Mouse (Mus musculus) macrophage (primary cell): ENCODE data around the gene Ubtf. TPM values are rescaled to one million over a fixed set of nuclear protein-coding genes. Genes with fewer than 3 reads are reported as not detected.
A peak's percentile ranks its signal among the peaks of the same experiment; 100 is the strongest.
"Not testable (repeated sequence)": the region's sequence is repeated elsewhere in the genome, so short reads cannot be mapped to it uniquely, and the experiment has no call there.

Experiments
- H3K27ac ChIP-seq: fragments of 350-480 bp; formaldehyde crosslinking; 2 replicates; pipeline ENCODE4 v1.9.0; 2021
- H3K36me3 ChIP-seq: fragments of 350-480 bp; formaldehyde crosslinking; 2 replicates; pipeline ENCODE4 v1.9.0; 2021; ENCODE audit errors: inconsistent target
- H3K4me3 ChIP-seq: fragments of 350-480 bp; formaldehyde crosslinking; 2 replicates; pipeline ENCODE4 v1.9.0; 2021; ENCODE audit errors: inconsistent target
- H3K79me2 ChIP-seq: fragments of 350-480 bp; formaldehyde crosslinking; 2 replicates; pipeline ENCODE4 v1.9.0; 2021; ENCODE audit errors: inconsistent target
- WGBS: methylation state at CpG from one replicate; pipeline ENCODE4 v1.1.7; 2026; ENCODE audit warnings: inconsistent platforms; ENCODE audit not compliant: missing documents; 5-methylcytosine and 5-hydroxymethylcytosine counted together
- polyA plus RNA-seq: library from polyadenylated mRNA; stranded (reverse); fragments of 250-400 nt; gene quantifications from 3 replicates; pipeline ENCODE4 v1.2.4, GENCODE M21; 2018; ENCODE audit warnings: inconsistent platforms

The Ubtf gene
- polyA plus RNA-seq, 1 experiment from 2014 or later: 66.0 TPM

DNA sequence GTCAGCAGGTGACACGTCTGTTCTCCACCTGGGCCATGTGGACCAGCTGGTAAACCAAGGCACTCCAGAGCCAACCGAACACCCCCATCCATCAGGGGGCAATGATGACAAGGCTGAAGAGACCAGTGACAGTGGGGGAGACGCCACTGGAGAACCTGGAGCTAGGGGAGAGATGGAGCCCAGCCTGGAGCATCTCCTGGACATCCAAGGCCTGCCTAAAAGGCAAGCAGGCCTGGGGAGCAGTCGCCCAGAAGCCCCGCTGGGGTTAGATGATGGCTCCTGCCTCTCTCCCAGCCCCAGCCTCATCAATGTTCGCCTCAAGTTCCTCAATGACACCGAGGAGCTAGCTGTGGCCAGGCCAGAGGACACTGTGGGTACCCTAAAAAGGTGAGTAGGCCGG, 32.1 kb downstream of the Ubtf start:
- H3K27ac ChIP-seq: no peak overlapping the region
- peaks cover 23% of the 10 kb centered on the region for H3K79me2 ChIP-seq
- peaks cover 30% of the 10 kb centered on the region for H3K36me3 ChIP-seq
- no peak overlapping the region for H3K4me3 ChIP-seq
- WGBS: 91% methylated on average over 8 of the region's 8 CpGs

- H3K4me3 ChIP-seq: peak overlapping the region; percentile 98
- peaks cover 23% of the 10 kb centered on the region for H3K79me2 ChIP-seq
- peak overlapping the region; percentile 80 for H3K27ac ChIP-seq
- peaks cover 11% of the 10 kb centered on the region for H3K36me3 ChIP-seq
- WGBS: 2% methylated on average over 29 of the region's 31 CpGs
Measured at GRCm38 (mm10) chr11:102285095-102285834, 34.3 kb downstream of the Ubtf start.

DNA sequence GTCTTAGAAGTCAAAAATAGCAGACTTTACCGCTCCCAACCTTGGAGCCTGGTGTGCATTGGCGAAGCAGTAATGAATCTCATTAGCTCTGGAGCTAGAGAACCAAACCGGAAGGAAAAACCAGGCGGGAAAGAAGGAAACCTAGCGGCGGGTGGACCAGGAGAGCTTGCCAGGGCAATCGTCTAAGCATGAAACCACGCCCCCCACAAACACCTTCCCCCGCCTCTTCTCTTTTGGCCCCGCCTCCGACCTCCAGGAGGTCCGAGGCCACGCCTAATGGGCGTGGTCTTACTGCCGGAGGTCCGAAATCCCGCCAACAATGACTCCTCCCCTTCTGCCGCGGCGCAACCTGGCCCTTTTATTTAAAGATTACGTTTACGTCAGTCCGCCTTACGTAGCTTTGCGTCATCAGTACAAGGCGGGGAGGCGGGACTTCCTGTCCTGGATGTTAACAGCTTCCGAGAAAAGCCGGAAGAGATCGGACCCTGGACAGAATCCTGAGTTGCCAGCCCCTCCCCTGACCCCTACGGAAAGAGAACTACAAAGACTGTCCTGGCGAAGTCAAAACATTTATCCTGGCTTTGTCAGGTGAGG, 34.9 kb downstream of the Ubtf start, which contains the start of gene Tmub2:
Gene Tmub2 (plus strand): TSS at position 431 of the 594 bp plus-strand sequence.
- Histone ChIP-seq H3K36me3 (peaks cover 11% of the 10 kb centered on the region), H3K79me2 (peaks cover 23% of the 10 kb centered on the region), H3K27ac (peak within 1 kb of the TSS; percentile 80), H3K4me3 (peak within 1 kb of the TSS; percentile 98)
- under 1% methylated on average over 31 of the region's 32 CpGs for WGBS

GRCm38 (mm10) chr11:102283922-102284321, 35.6 kb downstream of the Ubtf start:
- Histone ChIP-seq H3K36me3 (peaks cover 11% of the 10 kb centered on the region), H3K27ac (no peak overlapping the region), H3K79me2 (peaks cover 23% of the 10 kb centered on the region), H3K4me3 (peak overlapping the region; percentile 98; the same call in 1 of the 2 replicates)
- 87% methylated on average over 6 of the region's 6 CpGs for WGBS

- H3K4me3 ChIP-seq, H3K36me3 ChIP-seq, H3K27ac ChIP-seq, H3K79me2 ChIP-seq: not testable (repeated sequence)
- 83% methylated on average over 3 of the region's 6 CpGs for WGBS
Measured at GRCm38 (mm10) chr11:102280267-102280666, 39.3 kb downstream of the Ubtf start.

DNA sequence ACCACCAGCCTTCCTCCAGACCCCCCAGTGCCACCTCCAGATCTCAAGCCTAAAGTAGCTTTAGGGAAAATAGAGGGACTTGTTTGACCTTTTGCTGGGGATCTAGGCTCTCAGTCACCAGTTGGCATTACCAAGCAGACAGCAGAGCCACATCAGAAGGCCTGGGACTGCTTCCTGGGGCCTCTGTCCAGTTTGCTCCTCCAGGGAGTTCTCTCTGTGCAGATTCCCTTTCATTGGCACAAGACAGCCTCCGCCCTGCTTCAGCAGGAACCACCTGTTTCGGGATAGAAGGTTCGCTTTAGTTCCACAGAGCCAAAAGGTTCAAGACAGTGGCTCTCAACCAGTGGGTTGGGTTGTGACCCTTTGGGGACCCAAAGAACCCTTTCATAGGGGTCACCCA, 39.9 kb downstream of the Ubtf start:
- 97% methylated on average over 3 of the region's 3 CpGs for WGBS
- H3K36me3 ChIP-seq: no peaks in the 10 kb centered on the region
- no peak overlapping the region for H3K27ac ChIP-seq
- H3K79me2 ChIP-seq: no peaks in the 10 kb centered on the region
- no peak overlapping the region for H3K4me3 ChIP-seq

DNA sequence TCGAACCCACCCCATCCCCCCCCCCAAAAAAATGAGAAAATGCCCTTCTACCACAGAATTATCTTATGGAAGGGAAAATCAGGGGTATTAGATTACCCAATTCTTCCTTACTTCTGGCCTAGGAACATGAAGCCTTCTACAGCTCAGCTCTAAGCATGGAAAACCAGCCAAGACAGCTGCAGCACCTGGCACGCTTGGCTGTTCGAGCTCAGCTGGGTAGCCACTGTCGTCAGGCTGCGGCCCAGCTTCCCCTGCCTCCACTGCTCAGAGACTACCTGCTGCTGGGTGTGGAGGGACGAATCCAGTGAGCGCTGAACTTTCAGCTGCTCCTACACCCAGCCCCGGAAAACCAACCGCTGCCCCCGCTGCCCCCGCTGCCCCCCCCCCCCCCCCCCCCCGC, 41.8 kb downstream of the Ubtf start:
- Histone ChIP-seq H3K4me3 (no peak overlapping the region), H3K79me2 (no peaks in the 10 kb centered on the region)
- WGBS: 97% methylated on average over 3 of the region's 12 CpGs

GRCm38 (mm10) chr11:102276411-102276915, 43.1 kb downstream of the Ubtf start:
- Histone ChIP-seq H3K79me2 (no peaks in the 10 kb centered on the region), H3K27ac (no peak overlapping the region), H3K4me3 (no peak overlapping the region), H3K36me3 (no peaks in the 10 kb centered on the region)
- WGBS: 10% methylated on average over 28 of the region's 33 CpGs

More for the DNA sequence above, 41.8 kb downstream of the Ubtf start:
- Histone ChIP-seq H3K36me3 (no peaks in the 10 kb centered on the region), H3K27ac (no peak overlapping the region)

DNA sequence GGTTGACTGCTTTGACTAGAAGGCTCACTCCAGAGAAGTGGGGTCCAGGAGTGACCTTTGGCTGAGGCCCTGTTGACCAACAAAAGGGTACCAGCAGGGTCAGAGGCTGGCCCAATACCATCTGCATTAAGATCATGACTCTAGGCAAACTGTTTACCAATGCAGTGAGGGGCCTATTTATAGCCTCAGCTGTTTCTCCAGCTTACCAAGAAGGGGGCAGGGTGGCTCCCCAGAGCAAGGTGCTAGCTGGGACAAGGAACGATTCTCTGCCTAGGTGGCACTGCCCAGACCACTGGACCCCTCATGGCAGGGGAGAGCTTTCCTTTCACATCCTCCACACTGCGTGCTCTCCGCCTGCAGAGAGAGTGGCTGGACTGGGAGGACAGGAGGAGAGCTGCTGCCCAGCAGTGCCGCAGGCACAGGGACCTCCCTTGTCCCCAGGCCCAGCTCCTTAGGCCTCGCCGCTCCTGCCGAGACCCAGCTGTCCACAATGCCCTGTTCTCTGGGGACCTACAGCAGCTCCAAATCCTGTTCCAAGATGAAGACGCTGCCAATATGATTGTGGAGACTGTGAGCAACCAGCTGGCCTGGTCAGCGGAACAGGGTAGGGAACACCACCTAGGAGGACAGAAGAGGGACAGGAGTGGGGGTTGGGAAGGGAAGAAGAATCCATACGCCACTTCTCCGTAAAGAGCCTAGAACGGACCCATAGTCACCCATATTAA, 50.9 kb downstream of the Ubtf start, which contains the start of gene Asb16:
Gene Asb16 (plus strand): TSS at position 224 of the 725 bp plus-strand sequence.
- Histone ChIP-seq H3K79me2 (no peaks in the 10 kb centered on the region), H3K4me3 (no peak within 1 kb of the TSS), H3K36me3 (no peaks in the 10 kb centered on the region), H3K27ac (no peak within 1 kb of the TSS)
- 93% methylated on average over 12 of the region's 12 CpGs for WGBS

- H3K27ac ChIP-seq: no peak overlapping the region
- H3K36me3 ChIP-seq: no peaks in the 10 kb centered on the region
- H3K4me3 ChIP-seq: no peak overlapping the region
- no peaks in the 10 kb centered on the region for H3K79me2 ChIP-seq
- 10% methylated on average over 11 of the region's 11 CpGs for WGBS
Measured at GRCm38 (mm10) chr11:102267480-102267879, 52.1 kb downstream of the Ubtf start.

GRCm38 (mm10) chr11:102266631-102267355, 52.7 kb downstream of the Ubtf start:
- H3K27ac ChIP-seq: no peak overlapping the region
- no peak overlapping the region for H3K4me3 ChIP-seq
- H3K36me3 ChIP-seq: no peaks in the 10 kb centered on the region
- WGBS: 89% methylated on average over 8 of the region's 8 CpGs
- H3K79me2 ChIP-seq: no peaks in the 10 kb centered on the region

GRCm38 (mm10) chr11:102265816-102266215, 53.7 kb downstream of the Ubtf start:
- Histone ChIP-seq H3K27ac (no peak overlapping the region), H3K79me2 (no peaks in the 10 kb centered on the region), H3K4me3 (no peak overlapping the region), H3K36me3 (no peaks in the 10 kb centered on the region)
- 89% methylated on average over 14 of the region's 14 CpGs for whole genome bisulfite sequencing

DNA sequence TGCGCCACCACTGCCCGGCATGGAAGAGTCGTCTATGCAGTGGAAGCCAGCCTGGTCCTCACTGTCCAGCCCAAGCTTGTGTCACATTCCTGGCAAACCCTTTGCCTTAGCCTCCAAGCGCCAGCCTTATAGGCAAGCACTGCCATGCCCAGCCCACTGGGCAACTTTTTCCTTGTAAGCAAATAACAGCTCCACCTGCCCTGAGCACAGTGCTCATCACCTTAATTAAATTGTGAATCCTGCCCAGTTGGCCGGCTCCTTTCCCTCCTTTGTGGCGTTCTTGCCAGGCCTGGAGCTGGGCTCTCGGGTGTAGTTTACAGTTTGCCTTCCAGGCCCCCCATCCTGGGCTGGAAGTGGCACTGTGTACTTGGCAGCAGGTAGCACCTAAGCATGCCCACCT, 56.3 kb downstream of the Ubtf start:
- 97% methylated on average over 7 of the region's 7 CpGs for WGBS
- H3K79me2 ChIP-seq: no peaks in the 10 kb centered on the region
- no peak overlapping the region for H3K4me3 ChIP-seq
- H3K36me3 ChIP-seq: no peaks in the 10 kb centered on the region
- no peak overlapping the region for H3K27ac ChIP-seq

- no peaks in the 10 kb centered on the region for H3K36me3 ChIP-seq
- H3K79me2 ChIP-seq: no peaks in the 10 kb centered on the region
- no peak overlapping the region for H3K4me3 ChIP-seq
- no peak overlapping the region for H3K27ac ChIP-seq
- WGBS: 92% methylated on average over 3 of the region's 3 CpGs
Measured at GRCm38 (mm10) chr11:102258521-102258920, 61.0 kb downstream of the Ubtf start.
